Mouse (Mus musculus) embryonic fibroblast, embryonic 13.5 days (primary cell): ENCODE data around the gene Prrg3. TPM values are rescaled to one million over a fixed set of nuclear protein-coding genes. Genes with fewer than 3 reads are reported as not detected.
A peak's percentile ranks its signal among the peaks of the same experiment; 100 is the strongest.
"Not testable (repeated sequence)": the region's sequence is repeated elsewhere in the genome, so short reads cannot be mapped to it uniquely, and the experiment has no call there.

Source experiments
- H3K27ac ChIP-seq: 2 replicates; pipeline ENCODE4 v1.5.1; 2012; ENCODE audit warnings: low read length, control low read depth, inconsistent platforms; ENCODE audit not compliant: insufficient read depth
- H3K4me1 ChIP-seq: 2 replicates; pipeline ENCODE4 v1.6.1; 2011; ENCODE audit warnings: low read length; ENCODE audit not compliant: control insufficient read depth, insufficient read depth
- H3K4me3 ChIP-seq: 2 replicates; pipeline ENCODE4 v1.5.1; 2011; ENCODE audit warnings: mild to moderate bottlenecking, control low read depth, low read length; ENCODE audit not compliant: insufficient read depth
- CTCF ChIP-seq: IDR thresholded peaks from 2 replicates; pipeline ENCODE4 v1.5.1; 2011; ENCODE audit warnings: mild to moderate bottlenecking, control low read depth, low read length, moderate library complexity, borderline replicate concordance; ENCODE audit not compliant: insufficient read depth
- POLR2A ChIP-seq: IDR thresholded peaks from 2 replicates; pipeline ENCODE4 v1.6.1; 2011; ENCODE audit warnings: low read depth, mild to moderate bottlenecking, control low read depth, low read length, moderate library complexity
- polyA plus RNA-seq: library from polyadenylated mRNA; stranded (reverse); fragments of >200 nt; gene quantifications from 2 replicates; pipeline ENCODE4 v1.2.4, GENCODE M21; 2011; ENCODE audit warnings: low read depth; ENCODE audit not compliant: missing spikeins, insufficient read length

Gene Prrg3
- 3.5 and 9.0 TPM in 2 replicates for polyA plus RNA-seq

- H3K4me3 ChIP-seq = peak within 1 kb of the TSS; percentile 38
- no peaks in the 10 kb centered on the region for H3K4me1 ChIP-seq
- no peak for TF ChIP-seq CTCF
- TF ChIP-seq POLR2A = no peak
- H3K27ac ChIP-seq = no peak within 1 kb of the TSS
Observed at GRCm38 (mm10) chrX:71962073-71963051, at the start of gene Prrg3. TSS of gene Prrg3 (plus strand) at chrX:71962624.

DNA sequence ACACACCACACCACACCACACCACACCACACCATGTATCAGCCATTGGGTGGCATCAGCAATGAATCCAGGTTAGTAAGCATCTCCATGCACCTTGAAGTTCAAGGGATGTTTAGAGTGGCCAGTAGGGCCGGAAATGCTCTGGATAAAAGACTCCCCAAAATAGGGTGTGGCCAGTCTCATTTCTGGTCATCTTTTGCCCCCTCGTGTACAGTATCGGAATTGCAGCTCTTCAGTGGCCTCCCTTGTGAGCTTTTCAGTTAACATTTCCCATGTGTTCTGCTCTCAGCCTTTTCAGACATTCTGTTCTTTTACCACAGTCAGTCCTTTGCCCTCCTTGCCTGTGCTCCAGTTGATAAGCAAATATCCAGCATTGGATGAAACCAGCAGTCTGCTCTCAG is 15.8 kb upstream of the Prrg3 start:
- Histone ChIP-seq H3K4me1 (no peaks in the 10 kb centered on the region), H3K4me3 (no peak overlapping the region), H3K27ac (no peak overlapping the region)
- no peak for TF ChIP-seq CTCF
- no peak for TF ChIP-seq POLR2A

DNA sequence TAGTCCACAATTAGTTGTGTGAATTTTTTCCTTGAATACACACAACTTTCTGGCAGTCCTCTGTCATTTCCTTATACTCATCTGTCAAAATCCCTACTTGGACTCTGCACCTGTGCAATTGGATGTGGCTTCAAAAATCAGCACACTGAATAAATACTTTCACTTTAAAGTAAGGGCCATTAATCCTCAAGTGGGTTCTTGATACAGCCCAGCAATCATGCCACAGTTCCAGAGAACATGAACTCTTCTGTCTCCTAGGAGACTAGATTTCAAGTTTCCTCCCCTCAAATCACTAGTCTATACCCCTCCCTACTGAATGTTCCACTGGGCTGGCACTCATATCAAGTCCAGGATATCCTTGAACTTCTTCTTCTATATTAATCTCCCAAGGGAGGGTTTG is 4.1 kb upstream of the Prrg3 start:
- Histone ChIP-seq H3K27ac (no peak overlapping the region), H3K4me1 (no peaks in the 10 kb centered on the region), H3K4me3 (no peak overlapping the region)
- TF ChIP-seq POLR2A (no peak), CTCF (no peak)

DNA sequence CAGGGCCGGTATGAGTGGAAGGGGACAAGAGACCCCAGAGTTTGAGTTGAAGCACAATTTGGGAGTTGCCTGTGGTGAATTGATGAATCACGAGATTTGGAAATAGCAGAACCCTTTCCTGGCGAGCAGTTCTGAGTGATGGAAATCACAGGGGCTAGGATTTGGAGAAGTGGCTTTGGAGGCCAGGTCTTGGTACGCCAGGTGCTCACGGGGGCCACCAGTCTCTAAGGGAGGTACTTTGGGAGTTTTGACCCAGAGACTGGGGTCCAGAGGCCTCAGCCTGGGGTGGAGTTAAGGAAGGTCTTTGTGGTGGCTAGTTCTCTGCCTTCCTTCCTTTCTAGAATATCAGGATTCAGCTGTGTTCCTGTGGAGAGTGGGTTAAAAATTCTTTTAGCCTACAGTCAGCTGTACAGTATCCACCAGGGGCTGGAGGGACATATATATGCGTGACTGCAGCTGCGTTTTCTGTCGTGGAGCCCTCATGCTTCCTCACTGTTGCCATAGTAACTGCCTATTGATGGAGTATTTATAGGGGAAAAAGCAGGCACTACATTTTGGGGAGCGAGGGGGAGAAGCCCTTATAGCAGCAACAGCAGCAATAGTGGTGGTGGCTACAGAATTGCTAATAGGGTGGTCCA is 970 bp downstream of the Prrg3 start:
- no peak overlapping the region for H3K27ac ChIP-seq
- peak overlapping the region; percentile 38 for H3K4me3 ChIP-seq
- H3K4me1 ChIP-seq = no peaks in the 10 kb centered on the region
- TF ChIP-seq POLR2A = no peak
- no peak for TF ChIP-seq CTCF

GRCm38 (mm10) chrX:71968216-71968615 is 5.8 kb downstream of the Prrg3 start:
- TF ChIP-seq POLR2A = no peak
- TF ChIP-seq CTCF = no peak
- Histone ChIP-seq H3K27ac (no peak overlapping the region), H3K4me1 (no peaks in the 10 kb centered on the region), H3K4me3 (no peak overlapping the region)

DNA sequence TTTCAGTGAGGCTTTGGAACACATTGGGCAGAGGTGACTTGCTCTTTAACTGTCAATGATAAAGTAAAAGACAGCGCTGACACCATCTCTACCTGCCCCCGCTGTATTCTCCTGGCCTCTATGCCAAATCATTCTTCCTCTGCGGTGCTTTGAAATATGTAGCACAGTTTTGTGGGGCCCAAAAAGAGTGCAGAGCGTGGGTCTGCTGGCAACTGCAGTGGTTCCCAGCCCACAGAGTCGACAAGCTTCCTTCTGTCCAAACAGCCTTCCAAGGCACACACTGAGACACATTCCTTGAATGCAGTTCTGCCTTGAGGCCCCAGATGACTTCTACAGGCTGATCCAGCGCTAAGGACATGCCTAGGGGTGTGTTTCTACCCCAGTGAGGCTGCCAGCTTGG is 6.4 kb downstream of the Prrg3 start:
- TF ChIP-seq CTCF = no peak
- TF ChIP-seq POLR2A = no peak
- no peaks in the 10 kb centered on the region for H3K4me1 ChIP-seq
- no peak overlapping the region for H3K4me3 ChIP-seq
- H3K27ac ChIP-seq = no peak overlapping the region

GRCm38 (mm10) chrX:71971325-71971724 is 8.9 kb downstream of the Prrg3 start:
- H3K27ac ChIP-seq = no peak overlapping the region

DNA sequence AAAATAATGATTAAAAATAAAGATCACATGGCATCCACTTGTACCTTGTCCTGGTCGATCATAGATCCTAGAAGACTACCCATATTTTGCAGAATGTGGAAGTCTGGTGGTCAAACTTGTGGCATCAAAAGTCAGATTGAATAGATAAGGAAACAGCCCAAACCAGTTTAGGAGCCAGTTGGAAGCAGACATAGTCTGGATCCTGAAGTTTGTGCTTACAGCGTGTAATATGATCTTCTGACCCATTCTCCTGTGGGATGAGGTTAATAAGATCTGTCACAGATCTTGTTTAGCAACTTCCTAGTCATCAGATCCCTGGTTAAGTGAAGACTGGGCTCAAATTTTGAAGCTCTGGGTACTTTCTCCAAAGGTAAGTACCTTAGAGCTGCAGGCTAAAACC is 10.3 kb downstream of the Prrg3 start, which contains the start of gene Fate1:
Fate1 (plus strand) TSS at position 301 of the 400 bp plus-strand sequence.
- no peak for TF ChIP-seq CTCF
- no peak for TF ChIP-seq POLR2A
- H3K4me1 ChIP-seq = no peaks in the 10 kb centered on the region

More at GRCm38 (mm10) chrX:71971325-71971724, 8.9 kb downstream of the Prrg3 start:
- Histone ChIP-seq H3K4me3 (no peak overlapping the region), H3K4me1 (no peaks in the 10 kb centered on the region)
- TF ChIP-seq CTCF (no peak), POLR2A (no peak)

DNA sequence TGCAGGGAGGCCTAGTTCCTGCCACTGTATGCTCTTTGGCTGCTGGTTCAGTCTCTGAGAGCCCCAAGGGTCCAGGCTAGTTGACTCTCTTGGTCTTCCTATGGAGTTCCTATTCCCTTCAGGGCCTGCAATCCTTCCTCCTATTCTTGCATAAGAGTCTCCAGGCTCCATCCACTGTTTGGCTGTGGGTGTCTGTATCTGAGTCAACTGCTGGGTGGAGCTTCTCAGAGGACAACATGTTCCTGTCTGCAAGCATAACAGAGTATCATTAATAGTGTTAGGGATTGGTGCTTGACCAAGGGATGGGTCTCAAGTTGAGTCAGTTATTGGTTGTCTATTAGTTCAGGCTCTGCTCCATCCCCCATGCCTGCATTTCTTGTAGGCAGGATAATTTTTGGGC is 15.3 kb downstream of the Prrg3 start:
- H3K27ac ChIP-seq, H3K4me1 ChIP-seq, H3K4me3 ChIP-seq: not testable (repeated sequence)

More for the DNA sequence above, 10.3 kb downstream of the Prrg3 start, which contains the start of gene Fate1:
- Histone ChIP-seq H3K4me3 (no peak within 1 kb of the TSS), H3K27ac (no peak within 1 kb of the TSS)

DNA sequence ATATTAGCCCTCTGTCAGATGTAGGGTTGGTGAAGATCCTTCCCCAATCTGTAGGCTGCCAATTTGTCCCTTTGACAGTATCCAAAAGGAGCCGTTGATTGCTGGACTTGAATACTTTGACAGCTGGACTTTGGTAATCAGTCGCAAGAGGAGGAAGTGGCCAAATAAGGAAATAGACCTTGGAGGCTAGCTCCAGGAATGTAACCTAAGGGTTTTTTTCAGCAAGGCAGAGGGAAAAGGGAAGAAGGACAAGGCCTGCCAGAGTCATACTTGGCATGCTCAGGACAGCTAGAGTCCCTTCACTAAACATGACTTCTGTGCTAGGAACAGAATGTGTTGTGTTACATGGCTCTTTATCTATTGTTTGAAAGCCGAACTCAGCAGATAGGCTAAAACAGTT is 18.0 kb downstream of the Prrg3 start:
- Histone ChIP-seq H3K4me1 (no peaks in the 10 kb centered on the region), H3K27ac (no peak overlapping the region), H3K4me3 (no peak overlapping the region)
- no peak for TF ChIP-seq POLR2A
- no peak for TF ChIP-seq CTCF
